Mouse (Mus musculus) MEL (cell line): ENCODE measurements at regions not wholly inside any gene's neighbourhood (a gene's known extent, or its start where the extent isn't known, plus 50 kb on each side); places are given as distances from the start of the nearest gene placed in this dataset.

Experiments
- BHLHE40 ChIP-seq: IDR thresholded peaks from 2 replicates; pipeline ENCODE4 v1.6.1; 2012; ENCODE audit warnings: low read depth, mild to moderate bottlenecking, inconsistent platforms, low read length, improper control_type of control experiment, borderline replicate concordance
- CHD2 ChIP-seq: IDR thresholded peaks from 2 replicates; pipeline ENCODE4 v1.6.1; 2011; ENCODE audit warnings: low read length, improper control_type of control experiment
- CTCF ChIP-seq, 3 experiments: IDR thresholded peaks in 2 of 3; conservative IDR thresholded peaks in 1 of 3; 2 replicates each; pipeline ENCODE4 v1.5.1; 2011 to 2012; ENCODE audit warnings: low read length in 3 of 3, low read depth in 2 of 3, mild to moderate bottlenecking in 2 of 3, improper control_type of control experiment in 1 of 3, inconsistent platforms in 1 of 3, mixed read lengths in 1 of 3, moderate library complexity in 1 of 3; ENCODE audit not compliant: control insufficient read depth in 1 of 3, insufficient read depth in 1 of 3, poor library complexity in 1 of 3, severe bottlenecking in 1 of 3
- EP300 ChIP-seq, 2 experiments: IDR thresholded peaks; 2 replicates each; pipeline ENCODE4 v1.6.1; 2011; ENCODE audit warnings: improper control_type of control experiment in 2 of 2, low read length in 2 of 2, low read depth in 1 of 2, mild to moderate bottlenecking in 1 of 2
- GATA1 ChIP-seq: IDR thresholded peaks from 2 replicates; pipeline ENCODE4 v1.6.1; 2011; ENCODE audit warnings: low read depth, low read length, improper control_type of control experiment
- JUND ChIP-seq: IDR thresholded peaks from 2 replicates; pipeline ENCODE4 v1.6.1; 2011; ENCODE audit warnings: low read depth, mild to moderate bottlenecking, improper control_type of control experiment, low read length
- MAFK ChIP-seq: IDR thresholded peaks from 2 replicates; pipeline ENCODE4 v1.6.1; 2011; ENCODE audit warnings: low read depth, mild to moderate bottlenecking, low read length, improper control_type of control experiment, borderline replicate concordance
- MAX ChIP-seq: IDR thresholded peaks from 2 replicates; pipeline ENCODE4 v1.6.1; 2011; ENCODE audit warnings: low read length, improper control_type of control experiment
- NELFE ChIP-seq: IDR thresholded peaks from 2 replicates; pipeline ENCODE4 v1.6.1; 2011; ENCODE audit warnings: low read depth, low read length, improper control_type of control experiment
- POLR2A ChIP-seq, 2 experiments: IDR thresholded peaks; 2 replicates each; pipeline ENCODE4 v1.6.1; 2011 to 2012; ENCODE audit warnings: low read length in 2 of 2, mild to moderate bottlenecking in 2 of 2, control low read depth in 1 of 2, improper control_type of control experiment in 1 of 2, low read depth in 1 of 2, moderate library complexity in 1 of 2; ENCODE audit not compliant: control insufficient read depth in 1 of 2, insufficient read depth in 1 of 2, poor library complexity in 1 of 2
- POLR2AphosphoS2 ChIP-seq: IDR thresholded peaks from 2 replicates; pipeline ENCODE4 v1.6.1; 2011; ENCODE audit warnings: low read length, improper control_type of control experiment
- TAL1 ChIP-seq: IDR thresholded peaks from 2 replicates; pipeline ENCODE4 v1.6.1; 2012; ENCODE audit warnings: mild to moderate bottlenecking, inconsistent platforms, low read length, moderate library complexity, mixed read lengths
- ZC3H11A ChIP-seq: IDR thresholded peaks from 2 replicates; pipeline ENCODE4 v1.6.1; 2012; ENCODE audit warnings: low read depth, mild to moderate bottlenecking, inconsistent platforms, low read length, improper control_type of control experiment
- ZNF384 ChIP-seq: IDR thresholded peaks from 2 replicates; pipeline ENCODE4 v1.6.1; 2012; ENCODE audit warnings: low read depth, mild to moderate bottlenecking, inconsistent platforms, low read length, improper control_type of control experiment

GRCm38 (mm10) chr4:10257537-10257936 lies 616.8 kb upstream of the 2610301B20Rik start:
- TF ChIP-seq ZC3H11A, result no peak
- no peak for TF ChIP-seq POLR2AphosphoS2
- no peak for TF ChIP-seq CTCF (IDR thresholded peaks at IDR 0.05 in 2 of 3, conservative IDR thresholded peaks at IDR 0.05 in 1 of 3; ENCODE audit: control insufficient read depth in 1 of 3, insufficient read depth in 1 of 3, low read depth in 2 of 3, low read length in 3 of 3, poor library complexity in 1 of 3, severe bottlenecking in 1 of 3)
- TF ChIP-seq POLR2A (IDR thresholded peaks at IDR 0.05; ENCODE audit: control insufficient read depth in 1 of 2, insufficient read depth in 1 of 2, low read depth in 1 of 2, low read length in 2 of 2, poor library complexity in 1 of 2), result no peak
- no peak for TF ChIP-seq ZNF384
- no peak for TF ChIP-seq CHD2
- no peak for TF ChIP-seq JUND
- no peak for TF ChIP-seq BHLHE40
- no peak for TF ChIP-seq EP300 (IDR thresholded peaks at IDR 0.05; ENCODE audit: low read depth in 1 of 2, low read length in 2 of 2)
- TF ChIP-seq TAL1, result no peak
- TF ChIP-seq NELFE, result no peak
- no peak for TF ChIP-seq MAX
- no peak for TF ChIP-seq GATA1
- no peak for TF ChIP-seq MAFK
